Mouse (Mus musculus): ENCODE measurements at regions not wholly inside any gene's neighbourhood (a gene's known extent, or its start where the extent isn't known, plus 50 kb on each side); places are given as distances from the start of the nearest gene placed in this dataset.

- no peak for TF ChIP-seq GATA1 (IDR thresholded peaks at IDR 0.05; ENCODE audit: borderline replicate concordance, low read length)
- no peak for TF ChIP-seq FLI1 (IDR thresholded peaks at IDR 0.05; ENCODE audit: low read length)
Observed at GRCm38 (mm10) chr8:77983476-77983875, 229.6 kb upstream of the Ttc29 start.

All from megakaryocyte, embryonic 14.5 days (primary cell).